Mouse (Mus musculus) hindlimb bud, embryonic 11.5 days (tissue): ENCODE results near the gene Pim3.

Experiments
- DNase-seq: peaks from one replicate; pipeline ENCODE4 v3.0.0-alpha.2; 2012; ENCODE audit warnings: low read depth, low spot score; ENCODE audit errors: extremely low spot score

Pim3 gene

DNA sequence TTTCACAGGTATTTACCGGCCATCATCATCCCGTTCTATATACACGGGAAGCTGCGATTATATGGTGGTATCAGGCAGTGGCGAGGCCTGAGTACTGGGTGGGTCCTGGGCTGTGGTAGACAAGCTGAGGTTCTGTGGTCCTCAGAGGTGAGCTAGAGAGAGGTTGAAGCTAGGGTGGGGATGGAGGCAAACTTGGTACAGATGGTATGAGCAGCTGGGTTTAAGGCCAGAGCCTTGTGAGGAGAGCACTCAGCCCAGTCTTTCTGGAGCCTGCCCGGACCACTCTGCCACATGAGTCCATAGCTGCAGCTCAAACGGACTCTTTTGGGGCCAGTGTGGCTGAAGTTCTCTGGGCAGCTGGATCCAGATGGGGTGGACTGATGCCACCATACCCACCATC lies 4.6 kb upstream of the Pim3 start:
- DNase-seq, result no peak

DNA sequence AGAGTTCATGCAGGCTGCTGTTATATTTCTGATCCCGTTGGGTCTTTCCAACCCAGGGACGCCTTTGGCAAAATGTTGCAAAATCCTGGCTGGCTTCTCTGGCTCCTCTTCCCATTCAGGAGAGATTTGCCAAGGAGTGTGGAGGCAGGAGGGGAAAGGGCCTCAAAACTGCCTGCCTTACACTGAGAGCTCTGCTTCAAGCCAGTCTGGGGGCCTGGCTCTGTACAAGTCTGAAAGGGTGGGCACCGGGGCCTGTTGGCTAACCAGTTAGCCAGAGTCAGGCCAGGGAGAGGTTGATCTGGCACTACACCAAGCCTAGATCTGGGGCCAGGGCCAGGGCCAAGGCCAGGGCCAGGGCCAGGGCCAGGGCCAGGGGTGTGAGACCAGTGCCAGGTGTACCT lies 3.8 kb upstream of the Pim3 start:
- no peak for DNase-seq

DNA sequence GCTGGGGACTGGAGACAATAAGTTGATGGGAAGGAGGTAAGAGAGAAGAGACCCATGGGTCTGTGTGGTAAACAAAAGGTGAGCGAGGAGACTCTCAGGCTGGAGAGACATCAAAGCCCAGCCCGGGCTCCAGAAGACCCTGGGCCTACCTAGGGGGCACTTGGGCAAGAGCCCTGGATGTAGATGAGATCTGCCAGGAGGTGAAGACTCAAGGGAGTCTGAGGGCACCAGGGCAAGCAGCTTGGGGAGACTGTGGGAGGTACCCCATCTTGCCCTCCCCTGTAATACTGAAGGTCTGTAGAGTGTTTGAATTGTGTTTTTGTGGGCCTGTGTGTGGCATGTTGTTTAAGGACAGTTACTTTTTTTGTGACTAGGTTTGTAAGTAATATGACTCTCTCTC lies 3.3 kb upstream of the Pim3 start:
- DNase-seq, result no peak

DNA sequence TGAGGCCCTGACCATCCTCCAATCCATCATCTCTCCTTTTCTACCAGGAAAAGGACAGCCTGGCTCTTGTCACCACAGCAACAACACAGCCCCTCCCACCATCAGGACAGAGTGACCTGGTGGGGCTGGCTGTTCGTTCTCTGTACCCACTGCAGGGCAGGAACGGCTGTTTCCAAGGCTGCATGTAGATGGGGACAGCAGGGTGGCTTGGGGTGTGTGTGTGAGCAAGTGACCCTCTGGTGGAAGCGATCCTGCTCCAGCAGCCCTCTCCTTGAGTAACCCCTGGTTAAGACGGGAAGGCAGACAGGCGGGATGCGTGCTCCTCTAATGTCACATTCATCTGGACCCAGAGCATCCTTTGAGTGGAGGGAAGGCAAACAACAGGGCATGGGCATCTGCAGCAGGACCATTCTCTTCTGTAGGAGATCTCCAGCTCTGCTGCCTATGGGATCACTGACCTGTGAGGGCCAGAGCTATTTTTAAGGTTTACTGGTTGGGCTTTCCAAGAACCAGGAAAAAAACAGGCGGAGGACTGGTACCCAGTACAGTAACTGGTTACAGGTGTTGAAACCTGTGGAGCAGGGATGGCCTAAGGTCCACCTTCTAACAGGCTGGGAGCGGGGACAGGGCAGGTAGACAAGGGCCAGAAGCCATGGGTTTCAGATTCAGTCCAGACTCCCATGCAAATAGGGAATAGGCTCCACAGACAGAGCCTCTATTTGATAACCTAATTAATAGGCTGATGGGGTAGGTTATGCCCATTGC lies 2.6 kb upstream of the Pim3 start:
- DNase-seq, result no peak

DNA sequence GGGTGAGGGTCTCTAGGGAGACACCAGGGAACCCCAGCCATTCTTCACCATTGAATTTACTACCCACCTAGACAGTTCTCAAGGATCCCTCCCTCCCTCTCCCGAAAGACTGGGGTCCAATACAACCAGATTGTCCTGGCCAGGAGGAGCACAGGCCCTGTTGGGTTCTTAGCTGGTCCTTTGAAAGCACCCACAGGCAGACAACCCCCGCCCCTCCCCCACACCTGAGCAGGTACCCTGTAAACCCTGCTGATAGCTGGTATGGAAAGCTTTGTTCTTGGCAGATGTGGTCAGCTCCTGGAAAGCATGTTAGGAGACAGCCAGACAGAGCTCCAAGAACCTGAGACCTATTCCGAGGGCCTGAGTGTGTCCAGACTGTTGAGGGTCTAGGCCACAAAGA lies 1.2 kb upstream of the Pim3 start:
- no peak for DNase-seq

DNA sequence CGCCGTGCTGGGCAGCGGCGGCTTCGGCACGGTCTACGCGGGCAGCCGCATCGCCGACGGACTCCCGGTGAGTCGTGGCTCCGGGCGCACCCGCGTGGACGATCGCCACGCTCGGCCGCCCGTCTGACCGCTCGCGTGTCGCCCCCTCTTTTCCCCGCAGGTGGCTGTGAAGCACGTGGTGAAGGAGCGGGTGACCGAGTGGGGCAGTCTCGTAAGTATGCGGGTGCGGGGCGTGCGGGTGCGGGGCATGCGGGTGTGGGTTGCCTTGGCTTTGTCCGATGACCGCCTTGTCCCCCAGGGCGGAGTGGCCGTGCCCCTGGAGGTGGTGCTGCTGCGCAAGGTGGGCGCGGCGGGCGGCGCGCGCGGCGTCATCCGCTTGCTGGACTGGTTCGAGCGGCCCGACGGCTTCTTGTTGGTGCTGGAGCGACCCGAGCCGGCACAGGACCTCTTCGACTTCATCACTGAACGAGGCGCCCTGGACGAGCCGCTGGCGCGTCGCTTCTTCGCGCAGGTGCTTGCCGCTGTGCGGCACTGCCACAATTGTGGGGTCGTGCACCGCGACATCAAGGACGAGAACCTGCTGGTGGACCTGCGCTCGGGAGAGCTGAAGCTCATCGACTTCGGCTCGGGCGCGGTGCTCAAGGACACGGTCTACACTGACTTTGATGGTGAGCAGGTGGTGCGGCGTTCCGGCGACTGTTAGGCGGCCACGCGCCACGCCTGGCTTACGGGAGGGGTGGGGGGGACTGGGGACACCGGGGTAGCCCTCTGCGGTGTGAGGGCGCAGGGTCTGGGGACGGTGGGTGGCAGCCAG lies 1.1 kb downstream of the Pim3 start:
- no peak for DNase-seq

DNA sequence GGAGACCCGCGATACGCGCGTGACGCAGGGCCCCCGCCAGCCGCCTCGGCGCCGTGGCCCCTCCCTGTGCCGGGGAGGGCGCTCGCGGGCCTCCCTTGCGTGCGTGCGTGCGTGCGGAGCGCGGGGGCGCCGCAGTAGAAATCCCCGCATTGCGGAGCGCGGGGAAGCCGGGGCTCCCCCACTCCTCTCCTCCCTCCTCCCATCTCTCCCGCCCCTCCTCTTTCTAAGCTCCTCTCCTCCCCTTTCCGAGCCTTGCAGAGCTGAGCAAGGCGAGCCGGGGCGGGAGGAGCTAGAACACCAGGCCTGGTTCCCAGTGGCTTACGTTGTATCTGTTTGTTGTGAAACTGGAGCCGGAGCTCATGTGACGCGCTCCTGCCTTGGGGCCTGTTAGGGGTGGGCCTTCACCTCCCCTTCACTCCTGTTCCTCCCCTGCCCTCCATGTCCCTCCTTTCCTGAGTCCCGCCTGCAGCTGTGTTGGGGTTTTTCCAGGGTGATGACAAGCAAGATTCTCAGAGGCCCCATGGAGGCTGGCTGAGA lies 1.8 kb downstream of the Pim3 start:
- DNase-seq, result peak; percentile 73

DNA sequence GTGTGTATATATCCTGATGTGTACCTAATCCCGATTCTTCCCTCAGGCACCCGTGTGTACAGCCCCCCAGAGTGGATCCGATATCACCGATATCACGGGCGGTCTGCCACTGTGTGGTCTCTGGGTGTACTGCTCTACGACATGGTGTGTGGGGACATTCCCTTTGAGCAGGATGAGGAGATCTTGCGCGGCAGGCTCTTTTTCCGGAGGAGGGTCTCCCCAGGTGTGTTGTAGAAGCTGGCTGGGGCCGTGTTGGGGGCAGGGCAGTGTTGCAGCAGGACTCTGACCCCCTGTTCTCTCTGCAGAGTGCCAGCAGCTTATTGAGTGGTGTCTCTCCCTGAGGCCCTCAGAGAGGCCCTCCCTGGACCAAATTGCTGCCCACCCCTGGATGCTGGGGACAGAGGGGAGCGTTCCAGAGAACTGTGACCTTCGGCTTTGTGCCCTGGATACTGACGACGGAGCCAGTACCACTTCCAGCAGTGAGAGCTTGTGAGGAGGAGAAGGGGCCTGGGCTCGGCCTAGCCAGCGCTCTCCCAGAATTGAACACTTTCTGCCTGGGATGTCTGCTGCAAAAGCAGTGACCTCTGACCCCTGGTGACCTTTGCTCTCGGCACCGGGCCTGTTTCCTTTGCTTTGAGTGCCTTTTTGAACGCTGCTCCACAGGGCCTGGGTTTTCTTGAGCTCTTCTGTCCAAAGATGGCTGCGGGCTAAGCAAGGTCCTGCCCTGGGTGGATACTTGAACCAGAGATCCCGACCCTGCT lies 2.5 kb downstream of the Pim3 start:
- no peak for DNase-seq

DNA sequence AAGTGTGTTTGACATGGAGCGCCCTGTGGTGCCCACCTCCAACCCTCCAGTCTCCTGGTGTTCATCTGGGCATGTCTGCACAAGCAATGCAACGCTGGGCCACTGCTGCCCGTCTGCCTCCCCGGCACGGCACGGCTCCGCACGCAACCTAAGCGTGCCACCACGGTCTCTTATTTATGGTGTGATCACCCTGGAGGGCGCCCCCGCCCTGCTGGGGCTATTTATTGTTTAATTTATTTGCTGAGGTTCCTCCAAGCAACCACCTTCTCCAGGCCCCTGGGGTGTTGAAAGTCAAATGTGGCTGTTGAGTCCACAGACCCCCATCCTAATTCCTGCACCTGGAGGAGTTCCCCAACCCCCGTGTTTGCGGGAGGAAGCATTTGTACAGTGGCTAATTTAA lies 3.1 kb downstream of the Pim3 start:
- no peak for DNase-seq

DNA sequence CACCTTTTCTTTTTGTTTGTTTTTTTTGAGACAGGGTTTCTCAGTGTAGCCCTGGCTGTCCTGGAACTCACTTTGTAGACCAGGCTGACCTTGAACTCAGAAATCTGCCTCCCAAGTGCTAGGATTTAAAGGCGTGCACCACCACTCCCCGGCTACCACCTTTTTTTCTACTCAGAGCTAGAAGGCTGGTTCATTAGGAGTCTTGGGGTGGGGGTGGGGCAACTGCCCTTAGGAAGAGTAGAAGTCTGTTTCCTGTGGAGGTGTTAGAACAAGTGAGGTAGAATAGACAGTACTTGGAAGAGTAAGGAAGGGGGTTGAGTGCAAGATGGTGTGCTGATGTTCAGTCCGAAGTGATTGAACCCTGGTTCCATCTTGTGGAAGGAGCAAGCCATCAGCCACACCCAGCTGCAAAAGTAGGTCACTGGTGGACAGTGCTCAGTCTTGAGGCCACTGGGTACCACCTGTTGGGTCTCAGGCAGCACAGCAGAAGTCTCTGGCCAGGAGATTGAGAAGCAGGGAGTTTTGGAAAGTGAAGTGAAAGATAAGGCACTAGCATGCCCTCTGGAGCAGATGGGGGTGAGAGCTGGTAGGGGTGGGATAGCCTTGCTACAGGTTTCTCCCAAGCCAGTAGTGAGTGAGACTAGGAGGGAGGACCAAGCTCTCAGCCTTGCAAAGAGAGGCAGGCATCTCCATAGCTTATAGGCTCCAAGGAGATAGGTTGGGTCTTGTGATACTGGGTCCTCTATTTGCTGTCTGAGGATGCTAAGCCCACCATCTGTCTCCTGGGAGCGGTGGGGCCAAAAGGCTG lies 4.1 kb downstream of the Pim3 start:
- no peak for DNase-seq

DNA sequence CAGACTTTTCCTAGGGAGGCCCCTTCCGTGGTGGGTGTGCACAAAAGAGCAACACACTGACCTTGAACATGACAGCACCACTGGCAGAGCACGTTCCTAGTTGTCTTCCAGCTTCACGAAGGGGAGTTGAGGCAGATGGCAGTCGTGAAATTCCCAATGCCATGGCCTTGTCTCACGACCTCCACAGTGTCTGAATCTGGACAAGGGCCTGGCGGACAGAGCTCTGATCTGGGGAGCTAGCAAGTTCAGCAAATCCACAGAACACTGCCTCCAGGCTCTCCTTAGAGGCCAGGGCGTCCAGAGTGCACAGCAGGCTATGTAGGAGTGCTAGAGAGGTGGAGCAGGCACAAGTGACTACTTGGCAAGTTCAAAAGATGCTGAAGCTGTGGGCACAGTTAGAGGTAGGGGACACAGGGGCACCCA lies 5.0 kb downstream of the Pim3 start:
- DNase-seq, result no peak

DNA sequence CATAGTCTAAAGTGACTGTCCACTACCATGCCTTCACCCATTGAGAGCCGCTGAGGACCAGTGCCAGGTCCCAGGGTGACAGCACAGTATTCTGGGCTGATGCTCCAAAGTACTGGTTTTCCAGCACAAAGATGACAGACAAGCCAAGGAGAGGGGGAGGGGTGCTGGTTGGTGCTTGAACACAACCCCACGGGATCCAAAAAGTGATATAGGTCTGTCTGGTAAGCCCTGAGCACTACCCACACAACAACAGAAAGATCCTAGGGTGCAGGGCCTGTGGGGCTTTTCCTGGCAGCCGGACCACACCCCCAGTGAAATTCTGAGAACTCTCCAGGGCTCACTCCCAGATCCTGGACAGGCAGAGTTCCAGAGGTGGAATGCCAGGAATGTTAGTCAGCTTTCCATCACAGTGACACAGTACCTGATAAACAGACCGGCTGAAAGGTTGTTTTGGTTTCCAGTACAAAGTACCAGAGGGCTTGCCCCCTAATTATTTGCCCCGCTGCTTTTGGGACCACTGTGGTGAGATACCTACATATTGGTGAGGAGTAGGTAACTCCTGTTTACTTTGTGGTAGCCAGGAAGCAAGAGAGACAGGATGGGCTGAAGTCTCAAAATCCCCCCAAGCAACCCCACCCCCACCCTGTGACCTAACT lies 5.5 kb downstream of the Pim3 start:
- no peak for DNase-seq

DNA sequence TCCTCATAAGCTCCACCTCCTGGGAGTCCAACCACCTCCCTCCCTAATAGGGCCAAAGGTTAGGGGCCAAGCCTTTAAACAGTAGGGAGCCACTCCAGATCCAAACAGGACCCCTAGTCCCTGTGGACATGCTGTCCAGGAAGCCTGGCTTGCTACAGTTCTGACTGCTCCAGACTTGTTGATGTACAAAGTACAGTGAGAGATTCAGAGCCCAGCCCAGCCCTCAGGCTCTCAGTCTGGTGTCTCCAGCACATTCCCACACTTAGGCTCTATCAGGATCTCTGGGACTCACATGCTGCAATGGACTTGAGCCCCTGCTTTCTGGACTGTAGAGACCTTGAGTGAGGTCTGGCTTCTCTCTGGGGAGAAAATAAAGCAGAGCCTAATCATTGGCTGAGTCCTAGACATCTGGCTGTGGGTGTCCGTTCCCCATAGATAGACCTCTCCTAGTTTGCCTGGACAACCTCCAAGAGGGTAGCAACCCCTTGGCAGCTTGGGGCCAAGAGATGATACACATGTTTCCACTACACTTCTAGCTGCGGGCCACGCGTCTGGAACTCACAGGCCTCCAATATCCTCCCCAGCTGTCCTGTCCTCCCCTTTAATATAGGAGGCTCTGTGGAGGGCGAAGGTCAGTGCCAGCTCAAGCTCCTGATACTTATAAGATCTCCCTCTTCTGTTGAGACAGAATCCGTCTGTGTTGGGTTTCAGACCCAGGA lies 6.2 kb downstream of the Pim3 start:
- DNase-seq, result no peak

DNA sequence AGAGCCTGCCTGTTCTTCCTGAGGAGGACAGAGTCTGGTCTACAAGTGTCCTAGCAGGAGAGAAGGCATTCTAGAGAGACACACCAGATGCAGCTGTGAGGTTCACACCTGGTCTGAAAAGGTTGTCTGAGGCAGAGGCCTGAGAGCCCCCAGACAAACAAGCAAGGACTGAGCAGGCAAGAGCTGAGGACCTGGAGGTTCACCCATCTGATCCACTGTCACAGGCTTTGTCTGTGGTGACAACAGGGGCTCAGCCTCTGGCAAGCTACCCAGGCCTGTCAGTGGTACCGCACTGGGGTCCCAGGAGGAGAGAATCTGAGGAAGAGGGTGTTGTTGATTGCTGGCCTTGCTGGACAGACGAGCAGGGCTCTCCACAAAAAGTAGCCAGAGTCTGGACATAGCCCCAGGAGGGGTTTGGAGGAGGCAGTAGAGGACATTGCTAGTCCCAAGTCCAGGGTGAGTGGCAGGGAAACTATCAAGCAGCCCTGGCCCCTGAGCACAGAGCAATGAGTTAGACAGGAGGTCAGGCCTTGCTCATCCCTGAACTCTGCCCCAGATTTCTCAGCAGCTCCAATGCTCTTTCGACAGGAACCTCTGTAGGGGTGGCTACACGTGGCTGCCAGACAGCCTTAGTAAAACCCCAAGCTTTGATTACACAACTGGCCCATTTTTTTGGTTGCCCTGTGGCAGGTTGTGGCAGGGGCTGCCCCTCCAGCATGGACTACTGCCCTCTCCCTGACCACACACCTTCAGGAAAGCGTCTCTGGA lies 8.6 kb downstream of the Pim3 start:
- no peak for DNase-seq

DNA sequence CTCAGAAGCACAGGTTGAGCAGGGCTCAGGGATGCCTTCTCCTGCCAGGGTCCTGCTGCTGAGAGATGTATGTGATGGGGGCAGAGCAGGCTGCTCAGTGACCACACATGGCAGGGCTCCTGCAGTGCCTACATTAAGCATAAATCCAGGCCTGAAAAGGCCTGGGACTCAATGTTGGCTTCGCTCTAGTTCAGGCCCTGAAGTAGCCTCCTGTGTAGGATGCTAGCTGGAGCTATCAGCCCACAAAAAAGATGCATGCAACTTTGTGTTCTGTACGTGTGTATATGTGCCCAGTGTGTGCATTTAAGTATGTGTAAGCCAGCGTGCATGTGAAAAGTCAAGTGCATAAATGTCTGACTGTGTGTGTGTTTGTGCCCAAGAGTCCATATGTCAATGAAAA lies 12.1 kb downstream of the Pim3 start:
- DNase-seq, result no peak

DNA sequence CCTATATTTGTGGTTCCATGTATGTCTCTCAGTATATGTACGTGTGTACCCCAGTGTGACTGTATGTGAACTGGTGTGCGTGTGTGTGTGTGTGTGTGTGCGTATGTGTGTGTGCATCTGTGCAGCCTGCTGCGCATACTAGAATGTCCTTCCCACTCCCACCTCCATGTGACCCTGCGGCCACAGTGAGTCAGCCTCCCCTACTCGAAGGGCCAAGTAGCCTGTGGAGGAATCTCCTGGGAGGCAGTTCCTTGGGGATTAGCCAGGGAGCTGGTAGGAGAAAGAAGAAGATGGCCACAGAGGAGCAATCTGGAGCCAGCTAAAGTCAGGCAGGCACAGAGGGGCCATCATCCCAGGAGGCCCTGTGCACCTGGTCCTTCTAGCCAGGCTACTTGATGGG lies 12.5 kb downstream of the Pim3 start:
- no peak for DNase-seq

DNA sequence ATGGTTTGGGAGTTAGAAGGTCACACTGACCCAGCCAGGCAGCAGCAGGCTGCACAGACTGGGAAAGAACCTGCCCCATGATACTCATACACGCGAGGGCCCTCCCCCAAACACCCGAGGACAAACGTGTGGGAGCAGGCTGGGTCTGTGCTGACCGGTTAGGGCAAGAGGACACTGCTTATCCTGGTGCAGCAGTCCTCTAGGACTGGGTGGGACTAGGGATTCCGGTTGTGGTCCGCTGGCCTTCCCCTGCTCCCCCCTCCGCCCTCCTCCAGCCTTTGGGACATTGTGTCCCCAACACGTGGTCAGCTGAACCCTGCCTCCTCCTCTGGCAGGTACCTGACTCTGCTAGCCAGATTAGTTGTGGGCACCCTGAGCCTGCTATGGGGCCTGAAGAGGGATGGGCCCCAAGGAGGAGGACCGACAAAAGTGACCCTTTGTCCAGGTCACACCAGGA lies 13.7 kb downstream of the Pim3 start:
- no peak for DNase-seq

DNA sequence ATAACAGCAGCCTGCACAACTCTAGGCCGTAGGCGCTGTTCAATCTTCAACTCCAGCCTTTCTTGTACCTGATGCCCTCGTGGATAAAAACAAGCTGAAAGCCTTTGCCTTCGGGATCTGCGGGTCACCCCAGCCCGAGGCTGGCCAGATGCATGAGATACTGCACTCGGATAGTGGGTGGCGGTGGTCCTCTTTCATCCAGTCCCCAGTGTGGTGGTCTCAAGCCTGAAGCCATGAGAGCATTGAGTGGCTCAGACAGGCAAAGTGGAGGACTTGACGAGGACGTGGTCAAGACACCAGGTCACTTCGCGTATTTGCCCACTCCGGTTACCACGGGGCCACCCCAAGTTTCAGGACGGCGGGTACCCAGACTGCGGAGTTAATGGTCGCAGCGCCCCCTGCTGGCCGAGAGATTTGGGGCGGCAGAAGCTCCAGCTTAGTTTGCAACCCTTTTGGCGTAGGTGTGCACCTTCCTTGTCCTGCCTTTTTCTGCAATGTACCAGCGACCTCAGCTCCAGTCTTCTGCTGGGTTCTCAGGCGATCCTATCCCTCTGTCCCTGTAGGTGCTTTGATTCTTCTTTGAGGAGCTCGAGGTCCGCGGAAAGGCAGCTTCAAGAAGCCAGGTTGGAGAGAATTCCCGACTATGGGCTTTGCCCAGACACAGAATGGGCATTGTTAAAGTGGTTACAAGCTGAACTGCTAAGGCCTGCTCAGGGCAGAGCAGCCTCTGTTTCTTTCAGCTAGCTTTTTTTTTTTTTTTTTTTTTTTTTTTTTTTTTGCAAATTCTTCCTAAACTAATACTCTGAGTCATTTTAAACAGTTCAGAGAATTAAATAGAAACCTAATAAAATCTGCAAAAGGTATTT lies 14.4 kb downstream of the Pim3 start:
- DNase-seq, result no peak
